Comparison of ENCODE assay signal across 8 mouse cellular contexts in the genomic region with DNA sequence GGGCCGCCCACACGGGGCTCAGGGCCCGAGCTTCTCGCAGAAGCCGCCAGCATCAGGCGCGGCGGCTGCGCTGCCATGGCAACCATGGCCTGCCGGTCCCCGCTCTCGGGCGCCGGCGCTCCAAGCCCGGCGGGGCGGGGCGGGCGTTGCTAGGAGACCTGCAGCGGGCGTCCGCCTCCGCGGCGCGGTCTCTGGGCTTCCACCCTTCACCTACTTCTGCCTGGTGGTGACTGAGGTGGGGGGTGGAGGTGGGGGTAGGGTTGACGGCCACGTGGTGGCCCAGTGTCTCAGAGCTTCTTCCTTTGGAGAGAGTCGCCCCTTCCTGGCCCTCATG.
DNase-seq lines count a peak whose midpoint lies in the region; ATAC-seq and TF ChIP-seq lines count a peak whose summit lies in the region.

No protein-coding gene starts in this region.

- no peaks in the 10 kb centered on the region for H3K9me3 ChIP-seq in hindbrain, embryonic 16.5 days (ENCODE audit: control insufficient read depth, low read length)

- H3K4me1 ChIP-seq in hindbrain, embryonic 16.5 days (ENCODE audit: control insufficient read depth, insufficient read depth, low read depth, low read length): peaks cover 12% of the 10 kb centered on the region

- in situ Hi-C loops in Patski (cut with MboI; ENCODE audit: low pct_unique_long_range_greater_than_20kb): loop anchor here (10.0 kb wide), 2 partner anchors 233 to 533 kb away; no protein-coding TSS in a partner anchor

- H3K4me3 ChIP-seq in hindbrain, embryonic 16.5 days (ENCODE audit: low read length): peak overlapping the region; percentile 75

- no peak for TF ChIP-seq CTCF in Patski (IDR thresholded peaks at IDR 0.05)

- H3K27ac ChIP-seq in hindbrain, embryonic 16.5 days (ENCODE audit: low read depth, low read length): peak overlapping the region; percentile 91

- peak; percentile 22 for DNase-seq in Patski (ENCODE audit: low read depth, low spot score)
- peak; percentile 80 for DNase-seq in cerebellum, adult 8-10 months
- DNase-seq in frontal cortex, adult 2 months (ENCODE audit: extremely low spot score in 1 of 2, low spot score in 1 of 2): peak; percentile 87 to 90
- peak; percentile 84 to 94 for DNase-seq in left cerebral cortex, adult 18-20 months (ENCODE audit: low spot score in 2 of 2)
- peak; percentile 91 for DNase-seq in lung, postnatal 36 days
- DNase-seq in retina, adult 2 months (ENCODE audit: low read depth, low spot score): peak; percentile 32
- DNase-seq in thymus, postnatal 25 days: peak; percentile 96

- no peaks in the 10 kb centered on the region for H3K36me3 ChIP-seq in hindbrain, embryonic 16.5 days (ENCODE audit: control insufficient read depth, insufficient read depth, low read length)

- POLR2A ChIA-PET in Patski (lab: Charles Lee): no interaction called here

- CTCF ChIA-PET in Patski (lab: Charles Lee): no interaction called here

- peak overlapping the region; percentile 74 for H3K9ac ChIP-seq in hindbrain, embryonic 16.5 days (ENCODE audit: low read depth, low read length)

- 0% methylated on average over 23 of the region's 30 CpGs for WGBS in hindbrain, embryonic 16.5 days

- peak overlapping the region; percentile 84 for H3K4me2 ChIP-seq in hindbrain, embryonic 16.5 days (ENCODE audit: low read length)

- H3K27me3 ChIP-seq in Patski: peaks cover 13% of the 10 kb centered on the region
- no peaks in the 10 kb centered on the region for H3K27me3 ChIP-seq in hindbrain, embryonic 16.5 days (replicated peaks; ENCODE audit: control insufficient read depth, insufficient read depth, low read length)

- peak; percentile 91 for ATAC-seq in Patski
- peak; percentile 98 for ATAC-seq in hindbrain, embryonic 16.5 days

Comparison
In these comparisons a context has a peak if more than half of its experiments do, and no peak if none do; other contexts are left out.
1. Peak in every context shown above with its lines: DNase-seq, ATAC-seq, H3K4me3 ChIP-seq and H3K27ac ChIP-seq.
2. DNase-seq: peak in every context shown above with its lines; median percentile 96 in thymus, postnatal 25 days; 91 in lung, postnatal 36 days; 89 in left cerebral cortex, adult 18-20 months; 88 in frontal cortex, adult 2 months; 80 in cerebellum, adult 8-10 months; 32 in retina, adult 2 months; 22 in Patski.